In genomic region chr1:31142288-31143094, GRCm38 (mm10) we compare ENCODE assay signal across 20 mouse cellular contexts. TPM values are rescaled to one million over a fixed set of nuclear protein-coding genes. Genes with fewer than 3 reads are reported as not detected.
A peak's percentile ranks its signal among the peaks of the same experiment; 100 is the strongest.
DNase-seq lines count a peak whose midpoint lies in the region; ATAC-seq and TF ChIP-seq lines count a peak whose summit lies in the region.
"Had no signal": no experiment of that assay in that cellular context is flagged by ENCODE, and none has a peak within 500 bp of the region (broad histone marks: within the 10 kb centered on the region; RNA-seq: fewer than 3 reads in every experiment).

No protein-coding gene starts in this region.

- no peak for TF ChIP-seq CTCF in hindbrain, postnatal 0 days (IDR thresholded peaks at IDR 0.05; ENCODE audit: low read depth)
- TF ChIP-seq CTCF in midbrain, postnatal 0 days (IDR thresholded peaks at IDR 0.05): no peak

- WGBS in hindbrain, postnatal 0 days: 41% methylated on average over 8 of the region's 8 CpGs
- 69% methylated on average over 8 of the region's 8 CpGs for WGBS in hindbrain, embryonic 11.5 days
- WGBS in midbrain, postnatal 0 days: 45% methylated on average over 8 of the region's 8 CpGs

- peak; percentile 55; the same call in 1 of the 2 replicates for ATAC-seq in hindbrain, postnatal 0 days
- no peak for ATAC-seq in hindbrain, embryonic 11.5 days (ENCODE audit: low FRiP score)
- no peak for ATAC-seq in midbrain, postnatal 0 days (ENCODE audit: low FRiP score)
- ATAC-seq: liver, embryonic 12.5 days had no signal

- H3K4me2 ChIP-seq in hindbrain, postnatal 0 days (ENCODE audit: low read depth, low read length): no peak overlapping the region
- H3K4me2 ChIP-seq in hindbrain, embryonic 11.5 days (replicated peaks; ENCODE audit: low read depth, low read length): no peak overlapping the region
- no peak overlapping the region for H3K4me2 ChIP-seq in midbrain, postnatal 0 days (ENCODE audit: low read depth, low read length, poor library complexity, severe bottlenecking)
- H3K4me2 ChIP-seq: liver, embryonic 12.5 days had no signal

- H3K36me3 ChIP-seq in hindbrain, postnatal 0 days (ENCODE audit: insufficient read depth, low read length): no peaks in the 10 kb centered on the region
- H3K36me3 ChIP-seq in hindbrain, embryonic 11.5 days (ENCODE audit: control insufficient read depth, insufficient read depth, low read length): no peaks in the 10 kb centered on the region
- no peaks in the 10 kb centered on the region for H3K36me3 ChIP-seq in midbrain, postnatal 0 days (ENCODE audit: insufficient read depth, low read length)
- H3K36me3 ChIP-seq: liver, embryonic 12.5 days had no signal

- no peaks in the 10 kb centered on the region for H3K4me1 ChIP-seq in hindbrain, postnatal 0 days (ENCODE audit: insufficient read depth, low read length)
- H3K4me1 ChIP-seq in hindbrain, embryonic 11.5 days (replicated peaks; ENCODE audit: control insufficient read depth, insufficient read depth, low read length): no peaks in the 10 kb centered on the region
- no peaks in the 10 kb centered on the region for H3K4me1 ChIP-seq in midbrain, postnatal 0 days (ENCODE audit: insufficient read depth, low read length)
- H3K4me1 ChIP-seq: liver, embryonic 12.5 days had no signal

- peak; percentile 31 for DNase-seq in hindbrain, postnatal 0 days (ENCODE audit: low spot score)
- no peak for DNase-seq in hindbrain, embryonic 11.5 days (ENCODE audit: low spot score)
- peak; percentile 41 for DNase-seq in lung, postnatal 36 days
- no peak for DNase-seq in lung, postnatal 10 days
- DNase-seq in fibroblast of lung, adult 2 months (ENCODE audit: low read depth): peak; percentile 17
- DNase-seq in midbrain, postnatal 0 days (ENCODE audit: low spot score): peak; percentile 4
- DNase-seq in ovary, postnatal 14 days (ENCODE audit: low spot score): no peak
- DNase-seq: cerebellum, adult 8-10 months; embryo, embryonic 11 days; heart, adult 2 months; heart, postnatal 36 days; layer of hippocampus, adult 9-11 months; right cerebral cortex, postnatal 4 days; thymus, adult 2 months had no signal

- H3K27me3 ChIP-seq in hindbrain, postnatal 0 days (ENCODE audit: insufficient read depth, low read length): no peaks in the 10 kb centered on the region
- no peaks in the 10 kb centered on the region for H3K27me3 ChIP-seq in hindbrain, embryonic 11.5 days (ENCODE audit: control insufficient read depth, insufficient read depth, low read length)
- no peaks in the 10 kb centered on the region for H3K27me3 ChIP-seq in midbrain, postnatal 0 days (ENCODE audit: insufficient read depth, low read length)
- H3K27me3 ChIP-seq: CH12.LX; liver, embryonic 12.5 days had no signal

- H3K4me3 ChIP-seq in hindbrain, postnatal 0 days (ENCODE audit: low read length): no peak overlapping the region
- H3K4me3 ChIP-seq in hindbrain, embryonic 11.5 days (ENCODE audit: low read depth, low read length): no peak overlapping the region
- no peak overlapping the region for H3K4me3 ChIP-seq in midbrain, postnatal 0 days (ENCODE audit: low read depth, low read length)
- H3K4me3 ChIP-seq: heart, adult 2 months; liver, embryonic 12.5 days had no signal

- H3K27ac ChIP-seq in hindbrain, postnatal 0 days: no peak overlapping the region
- H3K27ac ChIP-seq in hindbrain, embryonic 11.5 days (ENCODE audit: low read depth, low read length): no peak overlapping the region
- no peak overlapping the region for H3K27ac ChIP-seq in midbrain, postnatal 0 days (ENCODE audit: low read depth, low read length)
- H3K27ac ChIP-seq: heart, adult 2 months; liver, embryonic 12.5 days had no signal

- H3K9ac ChIP-seq in hindbrain, postnatal 0 days (replicated peaks; ENCODE audit: low read length): no peak overlapping the region
- no peak overlapping the region for H3K9ac ChIP-seq in hindbrain, embryonic 11.5 days (ENCODE audit: low read depth, low read length)
- H3K9ac ChIP-seq in midbrain, postnatal 0 days (replicated peaks; ENCODE audit: low read length, poor library complexity, severe bottlenecking): no peak overlapping the region
- H3K9ac ChIP-seq: liver, embryonic 12.5 days had no signal

- no peaks in the 10 kb centered on the region for H3K9me3 ChIP-seq in hindbrain, postnatal 0 days (ENCODE audit: low read length)
- H3K9me3 ChIP-seq in hindbrain, embryonic 11.5 days (ENCODE audit: control insufficient read depth, low read length): no peaks in the 10 kb centered on the region
- no peaks in the 10 kb centered on the region for H3K9me3 ChIP-seq in midbrain, postnatal 0 days (ENCODE audit: low read length)
- H3K9me3 ChIP-seq: liver, embryonic 12.5 days had no signal

RNA-seq across cellular contexts. Expression of gene Lgsn, which starts 33.7 kb away (rescaled TPM):
- 0.83 TPM in 1 of 2 replicates, not detected in the other for total RNA-seq in hindbrain, postnatal 0 days (2014; rRNA removed)
- 0.11 TPM in 1 of 2 replicates, not detected in the other for polyA plus RNA-seq in hindbrain, postnatal 0 days (2015; fragmentation: Nextera tagmentation; extraction: Ambion mirVana)
- polyA plus RNA-seq in hindbrain, embryonic 11.5 days (2014; fragmentation: Nextera tagmentation; extraction: Ambion mirVana): not detected in 2 replicates
- total RNA-seq in midbrain, postnatal 0 days (2014; rRNA removed): not detected in 2 replicates
- polyA plus RNA-seq in midbrain, postnatal 0 days (2015; fragmentation: Nextera tagmentation; extraction: Ambion mirVana): not detected in 2 replicates
- total RNA-seq: heart, adult 2 months; heart, postnatal 36 days; left cerebral cortex, postnatal 10 days; megakaryocyte-erythroid progenitor cell, adult 5-6 weeks had no signal
- polyA plus RNA-seq: heart, adult 2 months; kidney, embryonic 14.5 days; liver, embryonic 12.5 days; neural tube, embryonic 11.5 days; thymus, adult 2 months had no signal

Comparison
In these comparisons a context has a peak if more than half of its experiments do, and no peak if none do; other contexts are left out.
1. DNase-seq: peak in hindbrain, postnatal 0 days (single experiment), lung, postnatal 36 days (single experiment), fibroblast of lung, adult 2 months (single experiment) and midbrain, postnatal 0 days (single experiment); none in hindbrain, embryonic 11.5 days (single experiment), lung, postnatal 10 days (single experiment) and ovary, postnatal 14 days (single experiment).